Mouse (Mus musculus): Measurements from ENCODE around the gene Depdc1b.

DNA sequence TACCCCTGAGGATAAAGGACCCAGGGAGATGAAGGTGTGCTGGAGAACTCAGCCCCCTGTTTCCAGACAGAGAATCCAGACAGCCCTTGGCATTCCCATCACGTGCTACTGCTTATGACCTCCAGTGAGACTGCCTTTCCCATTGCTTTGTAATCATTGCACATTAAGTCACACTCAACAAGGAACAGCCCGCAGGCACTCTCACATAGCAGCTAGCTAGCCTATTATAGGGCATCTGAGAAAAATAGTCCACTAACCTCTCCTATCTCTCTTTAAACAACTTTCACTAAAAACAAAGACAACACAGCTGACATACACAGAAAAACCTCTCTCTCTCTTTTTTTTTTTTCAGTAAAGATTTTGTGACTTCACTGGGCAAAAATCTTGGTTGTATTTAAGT is 113.5 kb downstream of the Depdc1b start:
- TF ChIP-seq CHD2 (IDR thresholded peaks at IDR 0.05; ENCODE audit: low read depth, low read length) (no peak), HCFC1 (IDR thresholded peaks at IDR 0.05; ENCODE audit: borderline replicate concordance, insufficient read depth, low read length) (no peak), MAFK (IDR thresholded peaks at IDR 0.05; ENCODE audit: insufficient read depth, low read depth, low read length) (no peak), ZNF384 (IDR thresholded peaks at IDR 0.05; ENCODE audit: low read depth, low read length) (no peak), ZC3H11A (IDR thresholded peaks at IDR 0.05; ENCODE audit: borderline replicate concordance, low read depth, low read length) (no peak)

All from ES-E14 (cell line).